Mouse (Mus musculus) embryonic stem cell, embryonic (primary cell): Measurements from ENCODE around the gene Aadacl3.

ENCODE experiments used
- CTCF ChIA-PET, 4 experiments: fragments of 300-600 bp in 2 of 4; fragments of 350-600 bp in 2 of 4; sonication (Branson Sonifier 250); formaldehyde crosslinking; loops; one replicate each; lab custom pipeline; 2022; ENCODE audit warnings: inconsistent platforms in 2 of 4; lab: Charles Lee
- POLR2A ChIA-PET, 4 experiments: fragments of 300-600 bp in 2 of 4; fragments of 350-600 bp in 2 of 4; sonication (Branson Sonifier 250); formaldehyde crosslinking; loops; one replicate each; lab custom pipeline; 2022; ENCODE audit warnings: antibody characterized with exemption in 4 of 4, inconsistent platforms in 1 of 4; lab: Charles Lee

Gene Aadacl3

DNA sequence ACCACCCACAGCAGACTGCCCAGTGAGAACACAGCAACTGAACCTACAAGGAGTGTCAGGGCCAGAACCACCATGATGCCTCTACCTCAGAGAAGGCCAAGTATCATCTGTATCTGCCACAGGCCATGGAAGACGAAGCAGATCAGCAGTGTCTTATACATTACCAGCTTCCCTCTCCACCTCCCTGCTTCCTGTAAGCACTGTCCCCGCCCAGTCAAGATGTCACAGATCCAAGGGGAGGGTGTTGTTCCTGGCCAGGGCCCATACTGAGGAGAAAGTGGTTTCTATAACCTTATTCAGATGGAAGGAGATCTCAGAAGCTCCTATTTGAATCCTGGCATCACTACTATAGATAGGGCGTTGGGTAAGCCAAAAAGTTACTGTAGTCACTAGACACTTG is at the start of gene Aadacl3:
Aadacl3 (minus strand) TSS at position 101 of the 400 bp plus-strand sequence.
- ChIA-PET POLR2A (interaction anchor here in 2 of 4 experiments (0.5 to 0.6 kb wide), 3 partner anchors 11 to 1021 kb away, joined by 4 to 7 read pairs (median 4); no protein-coding TSS in a partner anchor), CTCF (no interaction called here)

DNA sequence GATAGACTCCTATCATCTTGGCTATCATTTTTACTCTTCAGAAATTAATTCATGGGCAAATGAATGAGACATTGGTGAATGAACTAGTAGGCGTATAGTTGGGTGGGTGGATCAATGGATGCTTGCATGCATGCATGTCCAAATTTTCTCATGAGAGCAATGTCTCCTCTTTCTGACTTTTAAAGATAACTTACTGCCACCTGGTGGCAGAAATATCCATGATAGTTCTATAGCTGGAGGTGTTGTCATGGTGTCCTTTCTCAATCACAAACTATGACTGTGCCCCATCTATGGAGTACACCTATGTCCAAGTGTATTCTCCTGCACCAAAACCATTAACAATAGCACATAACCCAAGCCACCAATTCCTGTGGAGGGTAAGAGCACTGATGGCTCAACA is 43.0 kb upstream of the Aadacl3 start:
- ChIA-PET POLR2A (interaction anchor here in 1 of 4 experiments (0.6 kb wide), 2 partner anchors 46 to 690 kb away, joined by 3 to 4 read pairs; no protein-coding TSS in a partner anchor), CTCF (interaction anchor here in 3 of 4 experiments (0.5 to 1.6 kb wide), 9 partner anchors 10 to 646 kb away, joined by 3 to 9 read pairs (median 5); no protein-coding TSS in a partner anchor)

DNA sequence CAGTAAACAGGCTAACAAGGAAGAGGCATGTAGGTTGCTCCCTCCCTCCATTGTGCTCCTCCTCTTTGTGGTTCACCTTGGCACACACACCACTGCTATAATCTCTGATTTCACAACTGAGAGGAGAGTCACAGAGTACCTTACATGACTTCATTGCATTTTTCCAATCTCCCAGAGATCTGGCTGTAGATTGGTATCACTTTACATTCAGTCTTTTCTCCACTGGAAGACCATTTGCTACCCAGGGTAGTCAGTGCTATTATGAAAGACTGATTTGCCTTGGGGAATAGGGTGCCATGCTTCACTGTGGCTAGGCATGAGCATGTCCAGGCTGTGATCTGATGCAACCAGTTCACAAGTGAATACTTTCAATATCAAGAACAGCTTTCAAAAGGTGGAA is 29.8 kb upstream of the Aadacl3 start:
- ChIA-PET CTCF (no interaction called here), POLR2A (no interaction called here)

DNA sequence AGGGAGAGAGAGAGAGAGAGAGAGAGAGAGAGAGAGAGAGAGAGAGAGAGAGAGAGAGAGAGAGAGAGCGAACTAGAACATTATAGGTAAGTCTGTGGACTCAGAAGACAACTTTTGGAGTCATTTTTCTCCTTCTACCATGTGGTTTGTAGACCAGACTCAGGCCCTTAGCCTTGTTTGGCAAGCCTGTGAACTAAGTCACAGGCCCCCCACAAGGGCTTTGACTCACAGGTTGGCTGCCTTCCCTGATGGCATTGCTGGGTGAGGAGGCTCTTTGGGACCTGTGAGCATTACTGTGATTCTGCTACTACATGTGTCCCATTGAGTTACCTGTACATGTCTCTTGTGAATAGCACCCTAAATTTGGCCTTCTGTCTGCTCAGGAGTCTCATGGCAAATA is 4.5 kb upstream of the Aadacl3 start:
- CTCF ChIA-PET: no interaction called here
- POLR2A ChIA-PET: no interaction called here

DNA sequence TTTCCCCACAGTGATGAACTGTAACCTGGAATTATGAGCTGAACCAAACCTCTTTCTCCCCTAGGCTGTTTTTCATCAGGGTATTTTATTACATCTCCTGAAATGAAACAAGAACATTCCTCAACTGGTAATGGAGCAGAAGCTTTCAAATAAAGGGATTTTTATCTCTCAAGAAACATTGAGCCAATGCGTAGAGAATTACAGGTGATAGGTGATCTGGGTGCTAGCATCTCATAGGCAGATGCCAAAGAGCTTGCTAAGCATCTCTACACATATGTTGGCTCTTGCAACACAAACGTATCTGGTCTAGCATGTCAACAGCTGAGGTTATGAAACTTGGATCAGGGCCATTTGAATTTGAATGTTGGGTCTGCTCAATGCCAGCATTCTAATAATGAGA is 1.6 kb upstream of the Aadacl3 start:
- ChIA-PET CTCF (interaction anchor here in 1 of 4 experiments (1.1 kb wide), 1 partner anchor 41 kb away, joined by 4 read pairs; no protein-coding TSS in a partner anchor), POLR2A (no interaction called here)

DNA sequence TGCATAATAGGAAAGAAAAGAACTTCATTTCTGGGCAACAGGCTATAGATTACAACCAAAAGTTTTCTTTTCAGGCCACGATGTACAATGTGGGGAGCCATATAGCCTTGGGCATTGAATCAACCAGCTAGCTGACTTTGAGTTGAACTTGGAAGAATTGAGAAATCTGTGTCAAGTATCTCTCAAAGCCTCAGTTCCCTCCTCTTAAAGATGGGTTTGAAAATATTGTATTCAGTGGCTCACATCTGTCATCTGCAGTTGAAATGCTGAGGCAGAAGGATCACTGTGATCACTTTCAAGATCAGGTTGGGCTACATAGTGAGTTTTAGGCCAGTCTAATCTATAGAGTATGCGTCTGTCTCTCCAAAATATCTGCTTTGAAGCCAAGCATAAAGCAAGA is 10.3 kb downstream of the Aadacl3 start, which contains the start of gene Gm9944:
Gm9944 (minus strand) TSS at position 101 of the 400 bp plus-strand sequence.
- POLR2A ChIA-PET: no interaction called here
- CTCF ChIA-PET: no interaction called here

DNA sequence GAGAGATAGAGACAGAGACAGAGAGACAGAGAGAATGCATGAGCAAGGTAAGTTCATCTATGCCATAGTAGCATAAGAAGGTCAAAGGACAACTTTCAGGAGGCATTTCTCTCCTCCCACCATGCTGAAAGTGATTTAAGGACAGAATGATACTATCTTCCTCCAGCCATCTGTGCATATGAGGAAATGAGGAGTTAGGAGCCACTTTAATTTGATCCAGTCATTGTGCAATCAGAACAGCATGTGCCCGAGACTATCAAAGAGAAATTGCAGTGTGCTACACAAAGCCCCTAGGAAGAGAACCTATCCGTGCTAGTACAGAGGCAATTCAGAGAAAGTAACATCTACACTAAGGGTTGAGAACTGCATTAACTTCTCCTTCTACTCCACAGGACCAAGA is 15.0 kb downstream of the Aadacl3 start:
- POLR2A ChIA-PET: no interaction called here

DNA sequence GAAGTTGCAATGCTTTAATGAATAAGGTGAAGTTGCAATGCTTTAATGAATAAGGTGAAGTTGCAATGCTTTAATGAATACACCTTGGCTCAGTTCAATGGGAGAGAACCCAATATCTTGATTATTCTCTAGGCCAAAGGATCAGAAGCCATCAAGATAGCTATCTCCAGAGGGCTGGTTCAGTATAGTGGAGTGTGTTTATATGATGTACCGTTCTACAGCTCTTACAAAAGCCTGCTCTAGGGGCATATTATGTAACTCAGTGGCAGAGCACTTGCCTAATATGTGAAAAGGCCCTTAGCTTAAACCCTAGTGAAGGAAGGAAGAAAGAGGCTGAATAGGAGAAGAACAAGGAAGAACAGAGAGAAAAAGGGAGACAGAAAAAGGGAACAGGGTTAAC is 22.0 kb downstream of the Aadacl3 start:
- ChIA-PET POLR2A (interaction anchor here in 1 of 4 experiments (0.5 kb wide), 1 partner anchor 123 kb away, joined by 3 read pairs; no protein-coding TSS in a partner anchor), CTCF (no interaction called here)

More for the DNA sequence above, 15.0 kb downstream of the Aadacl3 start:
- CTCF ChIA-PET: no interaction called here

DNA sequence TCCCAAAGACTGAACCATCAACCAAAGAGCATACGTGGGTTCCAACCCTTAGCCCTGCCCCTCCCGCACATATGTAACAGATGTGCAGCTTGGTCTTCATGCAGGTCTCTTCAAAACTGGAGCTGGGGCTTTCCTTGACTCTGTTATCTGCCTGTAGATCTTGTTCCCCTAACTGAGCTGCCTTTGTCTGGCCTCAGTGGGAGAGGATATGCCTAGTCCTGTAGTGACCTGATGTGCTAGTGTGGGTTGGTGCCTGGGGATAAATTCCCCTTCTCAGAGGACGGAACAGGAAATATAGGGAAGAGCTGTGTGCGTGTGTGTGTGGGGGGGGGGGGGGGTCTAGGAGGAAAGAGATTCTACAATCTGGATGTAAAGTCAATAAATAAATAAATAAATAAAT is 22.5 kb downstream of the Aadacl3 start:
- CTCF ChIA-PET: no interaction called here
- POLR2A ChIA-PET: no interaction called here

DNA sequence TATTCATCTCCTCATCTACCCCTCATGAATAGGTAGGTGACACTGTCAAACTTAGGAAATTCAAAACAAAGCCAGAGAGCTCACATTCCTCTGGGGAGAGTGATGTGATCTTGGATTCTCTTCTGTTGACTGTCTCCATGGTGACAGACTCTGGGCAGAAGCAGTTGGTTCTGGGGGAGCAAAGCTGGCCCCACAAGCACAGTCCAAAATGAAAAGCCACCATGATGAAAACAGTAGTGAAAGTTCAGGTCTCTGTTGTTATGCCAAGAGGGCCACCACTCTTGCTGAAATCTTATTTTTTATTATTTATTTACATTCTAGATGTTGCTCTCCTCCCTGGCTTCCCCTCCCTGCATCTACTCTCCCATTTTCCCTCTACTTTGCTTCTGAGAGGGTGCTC is 24.9 kb downstream of the Aadacl3 start, which contains the start of gene 1700012P22Rik:
1700012P22Rik (minus strand) TSS at position 101 of the 400 bp plus-strand sequence.
- ChIA-PET POLR2A (interaction anchor here in 1 of 4 experiments (0.6 kb wide), 1 partner anchor 468 kb away, joined by 6 read pairs; no protein-coding TSS in a partner anchor), CTCF (no interaction called here)

DNA sequence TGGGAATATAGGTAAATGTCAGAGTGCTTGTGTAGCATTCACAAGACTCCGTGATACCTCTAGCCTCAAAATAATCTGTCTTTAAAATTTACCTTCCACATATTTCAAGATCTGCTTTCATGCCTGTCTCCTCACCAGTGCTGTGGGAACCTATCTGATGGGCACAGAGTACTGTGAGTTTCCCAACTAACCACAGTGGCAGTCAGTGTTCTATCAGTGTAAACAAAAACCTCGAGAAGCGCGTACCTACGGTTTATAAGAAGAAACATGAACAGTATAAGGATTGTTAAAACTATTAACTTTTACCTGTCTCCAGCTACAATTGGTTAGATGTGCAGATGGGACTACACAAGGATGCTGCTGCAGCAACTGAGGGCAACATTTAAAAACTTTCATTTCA is 30.3 kb downstream of the Aadacl3 start:
- POLR2A ChIA-PET: interaction anchor here in 1 of 4 experiments (0.5 kb wide), 1 partner anchor 384 kb away, joined by 3 read pairs; no protein-coding TSS in a partner anchor
- CTCF ChIA-PET: no interaction called here

DNA sequence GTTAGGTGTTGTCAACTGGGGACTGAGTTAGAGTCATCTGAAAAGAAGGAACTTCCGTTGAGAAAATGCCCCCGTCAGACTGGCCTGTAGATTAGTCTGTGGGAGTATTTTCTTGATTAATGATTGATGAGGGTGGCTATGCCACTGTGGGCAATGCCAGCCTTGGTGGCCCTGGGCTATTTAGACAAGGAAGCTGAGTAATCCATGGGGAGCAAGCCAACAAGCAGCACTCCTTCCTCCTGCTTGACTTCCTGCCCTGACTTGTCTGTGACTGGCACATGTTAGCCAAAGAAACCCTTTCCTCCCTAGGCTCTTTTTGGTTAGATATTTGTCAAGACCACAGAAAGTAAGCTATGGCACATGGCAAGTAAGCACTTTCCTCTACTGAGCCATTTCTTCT is 32.8 kb downstream of the Aadacl3 start:
- ChIA-PET POLR2A (interaction anchor here in 1 of 4 experiments (1.1 kb wide), 1 partner anchor 19 kb away, joined by 3 read pairs; no protein-coding TSS in a partner anchor), CTCF (no interaction called here)

DNA sequence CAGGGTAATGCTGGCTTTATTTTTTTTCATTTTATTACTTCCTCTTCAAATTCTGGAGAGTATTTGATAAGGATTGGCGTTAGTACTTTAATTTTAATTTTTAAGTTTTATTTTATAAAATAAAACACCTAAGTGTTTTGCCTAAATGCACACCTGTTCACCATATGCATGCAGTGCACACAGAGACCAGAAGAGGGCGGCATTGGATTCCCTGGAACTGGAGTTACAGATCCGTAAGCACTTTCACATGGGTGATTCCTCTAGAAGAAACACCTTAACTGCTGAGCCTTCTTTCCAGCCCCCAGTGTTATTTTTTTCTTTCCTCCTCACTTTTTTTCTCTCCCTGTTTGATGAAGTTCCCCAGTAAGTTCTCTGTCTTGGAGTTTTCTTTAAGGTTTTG is 34.7 kb downstream of the Aadacl3 start:
- ChIA-PET POLR2A (no interaction called here), CTCF (interaction anchor here in 2 of 4 experiments (0.6 to 0.7 kb wide), 2 partner anchors 8 to 1678 kb away, joined by 3 to 5 read pairs; no protein-coding TSS in a partner anchor)

DNA sequence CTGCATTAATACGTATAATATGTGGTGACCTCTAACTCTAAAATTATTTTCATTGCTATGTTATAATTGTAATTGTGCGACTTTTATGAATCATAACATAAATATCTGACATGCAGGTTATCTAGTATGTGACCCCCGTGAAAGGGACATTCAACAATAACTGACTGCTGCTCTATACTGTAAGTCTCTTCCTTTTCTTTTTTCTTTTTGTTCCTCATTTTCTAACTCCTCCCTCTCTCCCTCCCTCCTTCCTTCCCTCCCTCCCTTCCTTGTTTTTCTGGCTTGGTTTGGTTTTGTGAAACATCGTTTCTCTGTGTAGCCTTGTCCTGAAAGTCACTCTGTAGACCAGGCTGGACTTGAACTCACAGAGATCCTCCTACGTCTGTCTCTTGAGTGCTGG is 39.0 kb downstream of the Aadacl3 start:
- ChIA-PET POLR2A (no interaction called here), CTCF (no interaction called here)

DNA sequence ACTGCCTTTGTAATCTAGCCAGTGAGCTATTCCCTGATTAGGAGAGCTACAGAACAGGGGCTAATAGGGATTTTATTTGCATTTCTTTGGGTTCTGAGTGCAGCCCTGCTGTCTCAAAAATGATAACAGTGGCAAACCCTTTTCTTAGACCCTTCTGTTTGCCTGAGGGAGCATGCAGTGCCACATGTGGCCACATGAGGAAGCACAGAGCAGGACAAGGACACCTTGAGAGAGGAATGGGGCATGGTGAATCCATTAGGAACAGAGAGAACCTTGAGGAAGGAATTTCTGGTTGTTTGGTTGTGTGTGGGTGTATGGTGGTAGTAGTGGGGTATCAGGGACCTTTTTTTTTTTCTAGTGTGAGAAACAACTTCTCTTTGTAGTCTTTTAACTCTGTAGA is 42.9 kb downstream of the Aadacl3 start:
- CTCF ChIA-PET: interaction anchor here in 2 of 4 experiments (0.6 to 1.6 kb wide), 2 partner anchors 14 to 15 kb away, joined by 4 read pairs; no protein-coding TSS in a partner anchor
- POLR2A ChIA-PET: interaction anchor here in 1 of 4 experiments (1.0 to 1.3 kb wide), 2 partner anchors 14 to 16 kb away, joined by 3 to 7 read pairs; no protein-coding TSS in a partner anchor

DNA sequence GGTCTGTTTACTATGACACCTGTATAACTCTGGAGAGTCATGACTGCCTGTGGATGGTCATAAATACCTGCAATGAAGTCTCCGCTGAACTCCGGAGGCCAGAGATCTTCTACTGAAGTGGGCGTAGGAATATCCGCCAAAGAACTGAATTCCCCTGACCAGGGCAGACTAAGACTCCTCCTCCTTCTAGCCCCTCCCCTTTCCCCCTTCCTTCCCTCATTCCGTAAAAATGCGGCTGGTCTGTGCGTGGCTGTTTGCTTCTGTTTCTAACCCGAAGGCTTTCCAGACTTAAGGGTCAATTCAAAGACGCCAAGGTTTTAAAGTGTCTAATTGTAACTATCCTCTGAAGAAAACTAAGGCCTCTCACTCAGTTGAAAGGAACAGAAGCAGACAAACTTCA is 55.3 kb downstream of the Aadacl3 start, which contains the start of gene Pramef12:
Pramef12 (minus strand) TSS at position 175 of the 400 bp plus-strand sequence.
- CTCF ChIA-PET: no interaction called here

DNA sequence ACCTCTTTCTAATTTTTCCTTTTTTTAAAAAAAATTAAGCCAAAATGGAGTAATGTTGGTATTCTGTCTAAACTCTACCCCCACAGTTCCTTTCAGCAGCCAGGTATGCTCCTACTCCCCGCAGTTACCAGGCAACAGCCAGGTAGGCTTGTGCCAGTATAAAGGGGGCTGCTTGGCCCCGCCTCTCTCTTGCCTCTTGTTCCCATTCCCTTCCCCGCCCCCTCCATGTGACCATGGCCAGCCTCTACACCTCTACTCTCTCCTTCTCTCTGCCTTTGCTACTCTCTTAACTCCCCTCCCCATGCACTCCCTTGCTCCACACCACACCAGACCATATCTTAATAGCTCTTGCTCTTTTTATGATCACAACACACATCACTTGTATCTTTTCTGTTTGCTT is 57.3 kb downstream of the Aadacl3 start:
- POLR2A ChIA-PET: interaction anchor here in 1 of 4 experiments (0.7 to 1.3 kb wide), 2 partner anchors 14 to 46 kb away, joined by 3 read pairs; no protein-coding TSS in a partner anchor
- CTCF ChIA-PET: interaction anchor here in 1 of 4 experiments (0.7 kb wide), 1 partner anchor 14 kb away, joined by 4 read pairs; no protein-coding TSS in a partner anchor

More for the DNA sequence above, 55.3 kb downstream of the Aadacl3 start, which contains the start of gene Pramef12:
- POLR2A ChIA-PET: no interaction called here

DNA sequence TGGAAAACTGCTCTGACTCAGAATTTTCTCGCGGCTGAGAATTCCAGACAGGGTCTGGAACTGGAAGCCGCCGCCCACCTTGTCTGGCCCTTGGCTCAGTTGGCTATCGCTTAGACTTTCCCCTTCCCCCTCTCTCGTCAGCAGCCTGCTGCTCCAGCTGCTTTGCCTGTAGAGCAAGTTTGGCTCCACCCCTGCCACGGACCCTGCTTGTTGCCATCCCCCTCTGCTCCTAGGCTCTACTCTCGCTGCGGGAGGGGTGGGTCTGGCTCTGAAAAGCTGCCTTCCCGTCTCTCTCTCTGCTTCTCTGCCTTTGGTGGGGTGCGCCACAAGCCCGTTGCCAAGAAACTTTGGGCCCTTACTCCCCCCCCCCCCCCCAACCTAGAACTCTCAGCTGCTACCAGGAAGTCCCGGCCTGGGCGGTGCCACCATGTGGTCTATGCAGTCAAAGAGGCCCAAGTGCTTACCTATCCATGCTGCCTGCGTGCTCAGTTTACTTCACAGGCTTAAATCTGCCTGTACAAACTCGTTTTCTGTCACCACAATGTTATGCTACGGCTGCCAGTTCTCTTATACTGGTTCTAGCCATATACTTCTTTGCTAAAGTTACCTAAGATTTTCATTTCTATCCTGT is 59.0 kb downstream of the Aadacl3 start:
- ChIA-PET POLR2A (interaction anchor here in 3 of 4 experiments (0.6 to 1.9 kb wide), 18 partner anchors 8 to 1434 kb away, joined by 3 to 7 read pairs (median 4); partner anchors contain the start of genes Pdpn (in 1 of the 3) and Pramef20 (in 1 of the 3)), CTCF (interaction anchor here in 2 of 4 experiments (0.6 to 1.1 kb wide), 3 partner anchors 487 to 1105 kb away, joined by 3 read pairs; partner anchors contain the start of gene Pdpn (in 1 of the 2))
